Mouse (Mus musculus): ENCODE measurements around the gene Retreg2. TPM values are rescaled to one million over a fixed set of nuclear protein-coding genes. Genes with fewer than 3 reads are reported as not detected.
A peak's percentile ranks its signal among the peaks of the same experiment; 100 is the strongest.

Gene Retreg2
- 71.5 and 92.9 TPM in 2 replicates for polyA plus RNA-seq (2011; ENCODE audit: insufficient read depth, insufficient read length, low replicate concordance, missing spikeins)

- TF ChIP-seq POLR2A (IDR thresholded peaks at IDR 0.05; ENCODE audit: borderline replicate concordance, control insufficient read depth, low read depth, low read length) (peak; percentile 93), CTCF (IDR thresholded peaks at IDR 0.05; ENCODE audit: control insufficient read depth, insufficient read depth, low read length) (peak; percentile 67)
Measured at GRCm38 (mm10) chr1:75142301-75143261, at the start of gene Retreg2, which contains the start of gene Cnppd1. Gene Retreg2 (plus strand): TSS chr1:75142778. Gene Cnppd1 (minus strand): TSS chr1:75142711.

GRCm38 (mm10) chr1:75122211-75122610 lies 20.4 kb upstream of the Retreg2 start:
- H3K4me1 ChIP-seq (ENCODE audit: control insufficient read depth, insufficient read depth, low read length), result peaks cover 5% of the 10 kb centered on the region; the same call in 1 of the 2 replicates
- WGBS, result 86% methylated on average over 3 of the region's 3 CpGs
- TF ChIP-seq POLR2A (IDR thresholded peaks at IDR 0.05; ENCODE audit: borderline replicate concordance, control insufficient read depth, low read depth, low read length) (no peak), CTCF (IDR thresholded peaks at IDR 0.05; ENCODE audit: control insufficient read depth, insufficient read depth, low read length) (no peak)
- H3K27ac ChIP-seq (ENCODE audit: control insufficient read depth, insufficient read depth, low read depth, low read length, poor library complexity), result no peak overlapping the region
- H3K4me3 ChIP-seq (replicated peaks; ENCODE audit: control insufficient read depth, low read depth, low read length), result no peak overlapping the region

More at GRCm38 (mm10) chr1:75142301-75143261, at the start of gene Retreg2, which contains the start of gene Cnppd1:
- peak within 1 kb of the TSS; percentile 78 for H3K4me3 ChIP-seq (replicated peaks; ENCODE audit: control insufficient read depth, low read depth, low read length)
- under 1% methylated on average over 86 of the region's 91 CpGs for WGBS
- H3K4me1 ChIP-seq (ENCODE audit: control insufficient read depth, insufficient read depth, low read length), result peaks cover 2% of the 10 kb centered on the region; the same call in 1 of the 2 replicates
- H3K27ac ChIP-seq (ENCODE audit: control insufficient read depth, insufficient read depth, low read depth, low read length, poor library complexity), result peak within 1 kb of the TSS; percentile 92

- H3K4me3 ChIP-seq (replicated peaks; ENCODE audit: control insufficient read depth, low read depth, low read length), result peak within 1 kb of the TSS; percentile 81
- TF ChIP-seq CTCF (IDR thresholded peaks at IDR 0.05; ENCODE audit: control insufficient read depth, insufficient read depth, low read length) (peak; percentile 86), POLR2A (IDR thresholded peaks at IDR 0.05; ENCODE audit: borderline replicate concordance, control insufficient read depth, low read depth, low read length) (peak; percentile 40; the same call in 1 of the 2 replicates)
- H3K27ac ChIP-seq (ENCODE audit: control insufficient read depth, insufficient read depth, low read depth, low read length, poor library complexity), result peak within 1 kb of the TSS; percentile 98
- H3K4me1 ChIP-seq (ENCODE audit: control insufficient read depth, insufficient read depth, low read length), result peaks cover 5% of the 10 kb centered on the region; the same call in 1 of the 2 replicates
- WGBS, result under 1% methylated on average over 56 of the region's 56 CpGs
Measured at GRCm38 (mm10) chr1:75124346-75125321, 17.9 kb upstream of the Retreg2 start, which contains the start of gene Nhej1. Gene Nhej1 (minus strand): TSS chr1:75125200.

- Histone ChIP-seq H3K4me3 (replicated peaks; ENCODE audit: control insufficient read depth, low read depth, low read length) (peak overlapping the region; percentile 48), H3K27ac (ENCODE audit: control insufficient read depth, insufficient read depth, low read depth, low read length, poor library complexity) (peak overlapping the region; percentile 98), H3K4me1 (ENCODE audit: control insufficient read depth, insufficient read depth, low read length) (peaks cover 5% of the 10 kb centered on the region; the same call in 1 of the 2 replicates)
- TF ChIP-seq CTCF (IDR thresholded peaks at IDR 0.05; ENCODE audit: control insufficient read depth, insufficient read depth, low read length) (no peak), POLR2A (IDR thresholded peaks at IDR 0.05; ENCODE audit: borderline replicate concordance, control insufficient read depth, low read depth, low read length) (no peak)
- 18% methylated on average over 5 of the region's 5 CpGs for WGBS
Measured at GRCm38 (mm10) chr1:75125418-75125817, 17.2 kb upstream of the Retreg2 start.

GRCm38 (mm10) chr1:75128641-75129040 lies 13.9 kb upstream of the Retreg2 start:
- no peak overlapping the region for H3K27ac ChIP-seq (ENCODE audit: control insufficient read depth, insufficient read depth, low read depth, low read length, poor library complexity)
- 78% methylated on average over 3 of the region's 3 CpGs for WGBS
- no peak for TF ChIP-seq POLR2A (IDR thresholded peaks at IDR 0.05; ENCODE audit: borderline replicate concordance, control insufficient read depth, low read depth, low read length)
- TF ChIP-seq CTCF (IDR thresholded peaks at IDR 0.05; ENCODE audit: control insufficient read depth, insufficient read depth, low read length), result no peak

GRCm38 (mm10) chr1:75133421-75134207 lies 9.0 kb upstream of the Retreg2 start, which contains the start of gene Slc23a3:
Gene Slc23a3 (minus strand): TSS chr1:75133890.
- Histone ChIP-seq H3K4me1 (ENCODE audit: control insufficient read depth, insufficient read depth, low read length) (no peaks in the 10 kb centered on the region; the same call in 1 of the 2 replicates), H3K4me3 (replicated peaks; ENCODE audit: control insufficient read depth, low read depth, low read length) (no peak within 1 kb of the TSS), H3K27ac (ENCODE audit: control insufficient read depth, insufficient read depth, low read depth, low read length, poor library complexity) (no peak within 1 kb of the TSS)
- WGBS, result 74% methylated on average over 12 of the region's 12 CpGs
- no peak for TF ChIP-seq POLR2A (IDR thresholded peaks at IDR 0.05; ENCODE audit: borderline replicate concordance, control insufficient read depth, low read depth, low read length)
- no peak for TF ChIP-seq CTCF (IDR thresholded peaks at IDR 0.05; ENCODE audit: control insufficient read depth, insufficient read depth, low read length)

More at GRCm38 (mm10) chr1:75128641-75129040, 13.9 kb upstream of the Retreg2 start:
- Histone ChIP-seq H3K4me3 (replicated peaks; ENCODE audit: control insufficient read depth, low read depth, low read length) (no peak overlapping the region), H3K4me1 (ENCODE audit: control insufficient read depth, insufficient read depth, low read length) (peaks cover 5% of the 10 kb centered on the region; the same call in 1 of the 2 replicates)

GRCm38 (mm10) chr1:75136293-75136692 lies 6.3 kb upstream of the Retreg2 start:
- 71% methylated on average over 6 of the region's 6 CpGs for WGBS
- Histone ChIP-seq H3K27ac (ENCODE audit: control insufficient read depth, insufficient read depth, low read depth, low read length, poor library complexity) (peak overlapping the region; percentile 75), H3K4me3 (replicated peaks; ENCODE audit: control insufficient read depth, low read depth, low read length) (no peak overlapping the region), H3K4me1 (ENCODE audit: control insufficient read depth, insufficient read depth, low read length) (no peaks in the 10 kb centered on the region; the same call in 1 of the 2 replicates)
- TF ChIP-seq POLR2A (IDR thresholded peaks at IDR 0.05; ENCODE audit: borderline replicate concordance, control insufficient read depth, low read depth, low read length) (no peak), CTCF (IDR thresholded peaks at IDR 0.05; ENCODE audit: control insufficient read depth, insufficient read depth, low read length) (no peak)

Data from bone marrow, adult 2 months (tissue).